Mouse (Mus musculus) urinary bladder, adult 2 months (tissue): ENCODE measurements around the gene Aipl1. TPM values are rescaled to one million over a fixed set of nuclear protein-coding genes. Genes with fewer than 3 reads are reported as not detected.
"Not testable (repeated sequence)": the region's sequence is repeated elsewhere in the genome, so short reads cannot be mapped to it uniquely, and the experiment has no call there.

Experiments
- DNase-seq: peaks from one replicate; pipeline ENCODE4 v3.0.0; 2022; ENCODE audit warnings: low spot score
- polyA plus RNA-seq: library from polyadenylated mRNA; depleted of rRNA; stranded (reverse); fragments of >200 nt; gene quantifications from 2 replicates; pipeline ENCODE4 v1.2.3, GENCODE M21; 2012

The Aipl1 gene
- polyA plus RNA-seq, 1 experiment = 0.41 TPM

DNA sequence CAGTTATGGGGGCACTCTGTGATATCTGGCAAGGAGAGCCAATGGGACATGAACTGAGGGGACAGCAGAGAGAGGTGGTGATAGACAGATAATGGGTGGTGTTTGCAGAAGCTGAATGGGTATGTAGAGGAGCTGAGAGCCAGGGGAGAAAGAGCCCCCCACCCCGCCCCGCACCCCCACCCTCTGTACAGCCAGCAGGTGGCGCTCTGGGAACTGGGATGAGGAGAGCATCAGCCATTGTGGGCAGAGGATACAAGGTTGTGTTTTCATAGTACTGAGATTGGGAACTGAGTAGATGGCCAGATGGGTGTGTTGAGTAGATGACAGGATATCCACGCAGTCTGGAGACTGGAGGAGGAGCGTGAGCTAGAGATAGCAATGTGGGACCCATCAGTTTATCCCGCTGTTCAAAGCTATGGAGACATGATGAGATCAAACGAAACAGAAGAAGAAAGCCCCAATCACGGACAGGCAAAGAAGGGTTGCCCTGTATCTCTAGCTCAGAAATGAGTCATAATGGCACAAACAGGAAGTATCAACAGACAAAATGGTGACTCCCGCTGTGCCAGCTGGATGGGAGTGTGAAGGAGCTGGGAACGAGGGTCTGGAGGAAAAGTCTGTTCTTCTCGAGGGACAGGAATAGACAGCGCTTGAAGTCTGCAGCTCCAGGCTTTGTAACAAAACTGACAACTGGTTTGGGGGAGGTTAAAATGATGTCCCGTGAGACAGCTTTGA, 20.6 kb downstream of the Aipl1 start:
- no peak for DNase-seq

GRCm38 (mm10) chr11:72014674-72015073, 22.6 kb downstream of the Aipl1 start:
- no peak for DNase-seq

GRCm38 (mm10) chr11:72011955-72012354, 25.4 kb downstream of the Aipl1 start:
- no peak for DNase-seq

DNA sequence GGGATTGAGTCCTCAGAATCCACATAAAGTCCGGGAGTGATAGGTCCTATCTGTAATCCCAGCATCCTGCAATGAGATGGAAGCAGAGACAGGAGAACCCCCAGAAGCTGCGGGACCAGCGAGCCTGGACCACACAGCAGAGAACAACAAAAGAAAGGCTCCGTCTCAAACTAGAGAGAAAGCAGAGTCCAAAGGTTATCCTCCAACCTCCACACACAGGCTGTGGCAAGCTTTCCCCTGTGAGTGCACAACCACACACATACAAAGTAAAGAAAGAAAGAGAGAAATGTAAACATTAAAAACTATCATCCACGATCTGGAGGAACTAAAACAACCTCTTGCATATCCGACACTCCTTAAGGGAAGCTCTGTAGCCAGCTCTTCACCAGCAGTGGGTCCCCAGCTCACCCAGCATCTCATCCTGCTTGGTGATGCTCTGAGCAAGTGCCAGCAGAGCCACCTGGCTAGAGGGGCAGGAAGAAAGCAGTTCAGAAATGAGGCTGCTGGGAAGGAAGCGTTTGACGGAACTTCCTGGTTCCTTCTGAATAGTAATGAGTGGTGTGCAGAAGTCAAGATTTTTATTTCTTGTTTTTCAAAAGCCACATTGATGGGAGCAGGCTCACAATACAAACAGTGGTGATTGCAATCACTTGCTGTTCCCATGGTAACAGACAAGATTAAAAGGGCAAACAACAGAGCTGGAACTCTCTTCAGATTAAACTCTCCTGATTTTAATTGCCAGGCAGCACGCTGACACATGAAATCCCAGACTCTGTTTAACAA, 26.2 kb downstream of the Aipl1 start:
- DNase-seq = no peak

GRCm38 (mm10) chr11:72010367-72010766, 26.9 kb downstream of the Aipl1 start:
- no peak for DNase-seq

DNA sequence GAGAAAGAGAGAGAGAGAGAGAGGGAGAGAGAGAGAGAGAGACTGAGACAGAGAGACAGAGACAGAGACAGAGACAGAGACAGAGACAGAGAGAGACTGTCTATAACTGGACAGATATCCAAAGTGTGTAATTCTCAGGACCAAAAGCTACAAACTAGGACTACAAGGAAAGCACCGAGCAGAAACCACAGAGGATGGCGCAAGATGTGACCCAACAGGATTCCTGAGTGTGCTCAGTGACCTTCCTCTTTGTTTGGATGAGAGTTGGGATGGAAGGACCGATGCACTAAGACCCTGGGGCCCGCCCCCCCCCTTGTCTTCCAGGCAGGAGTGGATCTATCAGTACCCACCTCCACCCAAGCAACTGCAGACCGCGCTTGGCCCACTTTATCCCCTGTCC, 31.8 kb downstream of the Aipl1 start:
- no peak for DNase-seq

GRCm38 (mm10) chr11:72003171-72003570, 34.1 kb downstream of the Aipl1 start:
- DNase-seq = no peak

- DNase-seq = no peak
These were observed 35.0 kb downstream of the Aipl1 start for GRCm38 (mm10) chr11:72002138-72002853.

DNA sequence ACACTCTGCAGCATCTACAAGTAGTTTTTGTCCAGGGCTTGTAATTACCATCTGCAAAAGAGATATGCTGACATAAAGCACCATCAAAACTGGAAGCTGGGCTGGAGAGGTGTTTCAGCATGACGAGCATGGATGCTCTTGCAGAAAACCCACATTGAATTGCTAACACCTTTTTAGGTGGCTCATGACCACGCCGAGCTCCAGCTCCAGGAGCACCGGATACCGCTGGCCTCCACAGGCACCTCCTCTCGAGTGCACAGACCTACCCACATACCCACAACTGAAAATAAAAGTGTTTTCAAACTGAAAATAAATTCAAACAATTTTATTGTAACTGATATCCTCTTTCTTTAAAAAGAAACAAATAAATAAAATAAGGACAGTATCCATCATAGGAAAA, 37.1 kb downstream of the Aipl1 start:
- DNase-seq = no peak

DNA sequence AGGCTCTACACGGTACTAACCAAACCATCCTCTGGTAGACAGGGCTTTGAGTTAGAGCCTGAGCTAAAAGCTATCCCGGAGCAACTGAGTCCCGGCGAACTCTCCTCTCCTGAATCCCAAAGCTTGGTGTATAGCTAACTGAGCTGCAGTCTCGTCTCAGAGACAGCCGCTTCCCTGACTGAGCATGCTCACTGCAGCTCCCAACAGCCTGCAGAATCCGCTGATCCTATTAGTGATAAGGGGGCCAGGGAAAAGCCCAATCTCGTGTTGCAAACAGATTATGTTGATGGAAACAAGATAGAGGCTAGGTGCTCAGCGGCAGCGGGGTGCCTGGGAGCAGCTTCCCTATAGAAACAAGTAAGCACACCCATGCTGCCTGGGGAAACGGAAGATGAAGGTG, 40.5 kb downstream of the Aipl1 start:
- no peak for DNase-seq

DNA sequence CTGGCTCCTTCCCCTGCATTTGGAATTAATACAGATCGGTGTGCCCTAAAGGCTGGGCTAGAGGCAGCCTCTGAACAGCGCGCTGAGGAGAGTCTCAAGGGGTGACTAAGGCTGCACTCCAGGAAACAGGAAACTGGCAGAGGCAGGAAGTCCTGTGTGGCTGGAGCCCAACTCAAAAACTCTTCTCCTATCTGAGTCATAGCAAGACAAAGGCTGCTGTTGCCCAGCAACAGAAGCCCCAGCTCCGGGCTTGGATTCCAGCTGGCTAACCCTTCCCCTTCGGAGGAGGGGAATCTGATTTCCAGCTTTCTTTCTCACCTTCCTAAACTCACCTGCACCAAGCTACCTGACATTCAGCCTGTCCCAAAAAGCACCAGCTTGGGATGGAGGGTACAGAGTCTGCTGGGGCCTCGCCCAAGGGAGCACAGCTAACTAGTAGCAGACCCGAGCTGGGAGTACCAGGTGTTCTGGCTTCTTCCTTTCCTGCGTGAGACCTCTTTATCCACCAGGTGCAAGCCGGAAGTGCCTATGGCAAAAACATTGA, 41.3 kb downstream of the Aipl1 start:
- no peak for DNase-seq

GRCm38 (mm10) chr11:71992438-71992837, 44.9 kb downstream of the Aipl1 start:
- no peak for DNase-seq

DNA sequence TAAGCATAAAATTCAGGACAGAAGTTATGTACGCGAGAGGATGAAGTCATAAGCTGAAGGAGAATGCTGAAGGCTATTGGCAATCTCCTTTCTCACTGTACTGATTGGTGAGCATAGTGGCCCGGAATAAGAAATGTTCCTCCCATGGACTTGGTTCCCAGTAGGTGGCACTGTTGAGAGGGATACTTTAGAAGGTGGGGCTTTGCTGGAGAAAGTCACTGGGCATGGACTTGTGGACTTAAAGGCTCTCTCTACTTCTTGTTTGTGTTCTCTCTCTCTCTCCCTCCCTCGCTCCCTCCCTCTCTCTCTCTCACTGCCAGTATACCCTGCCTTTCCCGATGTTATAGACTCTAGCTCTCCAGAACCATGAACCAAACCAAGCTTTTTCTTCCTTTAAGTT, 45.8 kb downstream of the Aipl1 start:
- DNase-seq = no peak

DNA sequence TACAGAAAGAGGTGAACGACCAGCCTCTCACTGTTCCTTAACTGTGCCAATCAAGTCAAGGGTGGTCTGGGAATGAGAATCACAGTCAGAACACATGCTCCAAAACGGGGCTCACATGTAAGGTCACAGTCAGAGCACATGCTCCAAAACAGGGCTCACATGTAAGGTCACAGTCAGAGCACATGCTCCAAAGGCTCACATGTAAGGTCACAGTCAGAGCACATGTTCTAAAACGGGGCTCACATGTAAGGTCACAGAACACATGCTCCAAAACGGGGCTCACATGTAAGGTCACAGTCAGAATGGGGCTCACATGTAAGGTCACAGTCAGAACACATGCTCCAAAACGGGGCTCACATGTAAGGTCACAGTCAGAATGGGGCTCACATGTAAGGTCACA, 47.9 kb downstream of the Aipl1 start:
- DNase-seq = not testable (repeated sequence)

DNA sequence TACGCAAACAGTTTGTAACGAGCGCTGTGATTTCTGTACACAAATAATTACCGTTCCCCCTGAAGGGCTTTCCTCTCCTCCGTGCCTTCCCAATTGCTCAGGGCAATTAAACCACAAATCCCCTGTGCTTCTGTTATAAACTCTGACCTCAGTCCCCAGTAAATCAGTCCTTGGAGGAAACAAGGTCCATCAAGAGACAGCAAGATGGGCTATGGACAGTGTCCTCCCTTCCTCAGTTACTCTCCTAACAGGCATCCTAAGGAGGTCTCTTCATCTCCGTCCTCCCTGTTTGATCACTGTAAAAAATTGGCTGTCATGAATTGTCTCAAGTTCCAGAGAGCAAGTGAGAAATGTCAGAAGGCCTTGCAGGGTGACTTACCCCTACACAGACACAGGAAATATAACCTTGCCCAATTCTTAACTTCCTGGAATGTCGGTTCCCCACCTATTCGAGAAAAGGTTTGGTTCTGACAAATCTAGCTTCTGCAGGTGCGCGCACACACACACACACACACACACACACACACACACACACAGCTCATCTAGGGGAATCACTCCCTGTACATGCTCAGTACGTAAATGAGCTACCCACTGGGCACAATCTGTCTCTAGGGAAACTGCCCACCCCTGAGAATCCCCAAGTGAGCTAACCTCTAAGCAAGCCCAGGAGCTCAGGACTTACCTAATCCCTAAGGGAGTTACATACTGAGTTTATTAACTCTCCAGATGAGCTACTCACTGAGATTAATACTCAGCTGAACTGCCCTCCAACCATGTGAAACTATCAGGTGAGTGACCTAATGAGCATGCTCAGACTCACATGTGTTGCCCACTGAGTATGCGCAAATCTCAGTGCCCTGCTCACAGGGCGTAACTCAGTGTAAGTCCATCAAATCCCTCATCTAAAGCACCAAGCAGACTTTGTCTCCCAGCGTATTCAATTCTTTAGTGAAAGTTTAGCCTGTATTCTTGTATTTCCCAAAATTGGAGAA, 49.9 kb downstream of the Aipl1 start:
- no peak for DNase-seq

DNA sequence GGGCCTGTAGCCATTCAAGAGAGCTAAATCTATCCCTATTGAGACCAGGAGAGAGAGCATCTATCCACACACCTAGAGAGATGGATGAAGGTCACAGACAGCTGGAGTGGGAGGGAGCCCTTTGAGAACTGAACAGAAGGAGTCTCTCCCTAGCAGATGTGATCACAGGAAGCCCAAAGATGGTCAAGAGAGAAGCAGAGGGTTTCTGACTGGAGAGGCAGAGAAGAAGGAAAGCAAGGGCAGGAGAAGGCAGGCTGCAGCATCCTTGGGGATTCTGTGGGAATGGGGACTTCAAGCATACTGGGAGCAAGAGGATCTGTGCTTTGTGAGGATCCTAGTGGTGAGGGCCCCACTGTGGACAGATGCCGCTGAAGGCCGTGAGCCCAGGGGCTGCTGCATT, 51.5 kb downstream of the Aipl1 start:
- no peak for DNase-seq

GRCm38 (mm10) chr11:71985101-71985711, 52.1 kb downstream of the Aipl1 start:
- no peak for DNase-seq

- DNase-seq = no peak
These were observed 53.2 kb downstream of the Aipl1 start for GRCm38 (mm10) chr11:71984093-71984492.
